Mouse (Mus musculus): ENCODE results near the gene Arhgap27.

The Arhgap27 gene

GRCm38 (mm10) chr11:103356032-103356571, 7.4 kb downstream of the Arhgap27 start:
- DNase-seq (ENCODE audit: low spot score): no peak

GRCm38 (mm10) chr11:103355251-103355650, 8.2 kb downstream of the Arhgap27 start:
- no peak for DNase-seq (ENCODE audit: low spot score)

- no peak for DNase-seq (ENCODE audit: low spot score)
Observed at GRCm38 (mm10) chr11:103354033-103354432, 9.5 kb downstream of the Arhgap27 start.

- no peak for DNase-seq (ENCODE audit: low spot score)
Observed at GRCm38 (mm10) chr11:103352239-103352814, 11.2 kb downstream of the Arhgap27 start.

GRCm38 (mm10) chr11:103350711-103351315, 12.7 kb downstream of the Arhgap27 start:
- no peak for DNase-seq (ENCODE audit: low spot score)

GRCm38 (mm10) chr11:103349699-103350098, 13.8 kb downstream of the Arhgap27 start:
- DNase-seq (ENCODE audit: low spot score): no peak

- no peak for DNase-seq (ENCODE audit: low spot score)
Observed at GRCm38 (mm10) chr11:103346657-103347056, 16.8 kb downstream of the Arhgap27 start.

GRCm38 (mm10) chr11:103346236-103346635, 17.3 kb downstream of the Arhgap27 start:
- DNase-seq (ENCODE audit: low spot score): no peak

- DNase-seq (ENCODE audit: low spot score): no peak
Observed at GRCm38 (mm10) chr11:103345408-103346091, 17.9 kb downstream of the Arhgap27 start.

GRCm38 (mm10) chr11:103344494-103345332, 18.8 kb downstream of the Arhgap27 start:
- DNase-seq (ENCODE audit: low spot score): no peak

- no peak for DNase-seq (ENCODE audit: low spot score)
Observed at GRCm38 (mm10) chr11:103343881-103344280, 19.6 kb downstream of the Arhgap27 start.

- DNase-seq (ENCODE audit: low spot score): no peak
Observed at GRCm38 (mm10) chr11:103343063-103343462, 20.4 kb downstream of the Arhgap27 start.

- DNase-seq (ENCODE audit: low spot score): no peak
Observed at GRCm38 (mm10) chr11:103340677-103341076, 22.8 kb downstream of the Arhgap27 start.

- DNase-seq (ENCODE audit: low spot score): no peak
Observed at GRCm38 (mm10) chr11:103340130-103340529, 23.4 kb downstream of the Arhgap27 start.

- no peak for DNase-seq (ENCODE audit: low spot score)
Observed at GRCm38 (mm10) chr11:103339414-103340119, 23.9 kb downstream of the Arhgap27 start.

GRCm38 (mm10) chr11:103338671-103339070, 24.8 kb downstream of the Arhgap27 start:
- no peak for DNase-seq (ENCODE audit: low spot score)

- DNase-seq (ENCODE audit: low spot score): no peak
Observed at GRCm38 (mm10) chr11:103338119-103338518, 25.4 kb downstream of the Arhgap27 start.

GRCm38 (mm10) chr11:103337180-103337579, 26.3 kb downstream of the Arhgap27 start:
- DNase-seq (ENCODE audit: low spot score): no peak

GRCm38 (mm10) chr11:103335561-103335960, 27.9 kb downstream of the Arhgap27 start:
- no peak for DNase-seq (ENCODE audit: low spot score)

- no peak for DNase-seq (ENCODE audit: low spot score)
Observed at GRCm38 (mm10) chr11:103334925-103335324, 28.6 kb downstream of the Arhgap27 start.

- DNase-seq (ENCODE audit: low spot score): no peak
Observed at GRCm38 (mm10) chr11:103333719-103334398, 29.6 kb downstream of the Arhgap27 start.
